Mouse (Mus musculus): ENCODE data around the gene Rab36.

- TF ChIP-seq POLR2A (IDR thresholded peaks at IDR 0.05; ENCODE audit: borderline replicate concordance, extremely low read depth, low read depth, low read length) (no peak), CTCF (IDR thresholded peaks at IDR 0.05; ENCODE audit: insufficient read depth, low read length) (no peak)
These were observed 41.6 kb downstream of the Rab36 start for GRCm38 (mm10) chr10:75078174-75079128.
